ENCODE assay signal across 9 mouse cellular contexts in the genomic region with DNA sequence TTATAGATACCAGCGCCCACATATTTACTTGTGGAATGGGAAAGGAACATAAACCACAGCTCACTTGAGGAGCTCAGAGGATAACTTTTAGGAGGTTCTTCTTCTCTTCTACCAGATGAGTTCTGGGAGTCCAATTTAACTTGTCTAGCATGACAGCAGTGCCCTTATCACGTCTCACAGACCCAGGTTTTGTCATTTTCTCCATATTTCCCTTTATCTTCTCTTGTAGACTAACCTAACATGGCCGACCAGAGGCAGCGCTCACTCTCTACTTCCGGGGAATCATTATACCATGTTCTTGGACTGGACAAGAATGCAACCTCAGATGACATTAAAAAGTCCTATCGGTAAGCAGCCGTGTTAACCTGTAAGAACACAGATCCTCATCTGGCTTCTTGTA.
"Had no signal": no experiment of that assay in that cellular context is flagged by ENCODE, and none has a peak within 500 bp of the region (broad histone marks: within the 10 kb centered on the region; RNA-seq: fewer than 3 reads in every experiment).

No protein-coding gene starts in this region.

- H3K27me3 ChIP-seq: limb, embryonic 13.5 days; neural tube, embryonic 12.5 days had no signal

- H3K9ac ChIP-seq: limb, embryonic 13.5 days; neural tube, embryonic 12.5 days had no signal

- H3K27ac ChIP-seq: limb, embryonic 13.5 days; midbrain, embryonic 10.5 days; neural tube, embryonic 12.5 days had no signal

- H3K4me1 ChIP-seq: limb, embryonic 13.5 days; midbrain, embryonic 10.5 days; neural tube, embryonic 12.5 days had no signal

- H3K4me3 ChIP-seq: limb, embryonic 13.5 days; midbrain, embryonic 10.5 days; neural tube, embryonic 12.5 days had no signal

- DNase-seq: kidney, adult 18-20 months; kidney, postnatal 14 days; left cerebral cortex, postnatal 4 days; lung, adult 18-20 months; midbrain, embryonic 14.5 days; thymus, postnatal 4 days had no signal

- H3K9me3 ChIP-seq: limb, embryonic 13.5 days; midbrain, embryonic 10.5 days; neural tube, embryonic 12.5 days had no signal

- H3K4me2 ChIP-seq: limb, embryonic 13.5 days; neural tube, embryonic 12.5 days had no signal
